Mouse (Mus musculus) hindbrain, embryonic 12.5 days (tissue): ENCODE results near the gene Vmn2r58. TPM values are rescaled to one million over a fixed set of nuclear protein-coding genes. Genes with fewer than 3 reads are reported as not detected.
"Not testable (repeated sequence)": the region's sequence is repeated elsewhere in the genome, so short reads cannot be mapped to it uniquely, and the experiment has no call there.

ENCODE experiments used
- ATAC-seq: fragments of 200-750 bp; cut with Nextera tagmentation; 2 replicates; pipeline ENCODE4 v1.8.0; 2017; ENCODE audit warnings: moderate TSS enrichment; ENCODE audit not compliant: low FRiP score
- H3K27ac ChIP-seq: fragments of 300-500 bp; sonication (generic); 2 replicates; pipeline ENCODE4 v1.5.1; 2016; ENCODE audit warnings: mild to moderate bottlenecking
- H3K27me3 ChIP-seq: fragments of 300-500 bp; sonication (generic); 2 replicates; pipeline ENCODE4 v1.6.1; 2016; ENCODE audit warnings: mild to moderate bottlenecking
- H3K36me3 ChIP-seq: fragments of 300-500 bp; sonication (generic); 2 replicates; pipeline ENCODE4 v1.6.1; 2016; ENCODE audit warnings: mild to moderate bottlenecking
- H3K4me1 ChIP-seq: fragments of 300-500 bp; sonication (generic); 2 replicates; pipeline ENCODE4 v1.6.1; 2016
- H3K4me2 ChIP-seq: fragments of 300-500 bp; sonication (generic); replicated peaks from 2 replicates; pipeline ENCODE4 v1.6.1; 2016; ENCODE audit warnings: mild to moderate bottlenecking
- H3K4me3 ChIP-seq: fragments of 300-500 bp; sonication (generic); 2 replicates; pipeline ENCODE4 v1.5.1; 2016; ENCODE audit warnings: mild to moderate bottlenecking
- H3K9ac ChIP-seq: fragments of 300-500 bp; sonication (generic); 2 replicates; pipeline ENCODE4 v1.6.1; 2016; ENCODE audit warnings: mild to moderate bottlenecking, moderate library complexity
- H3K9me3 ChIP-seq: fragments of 300-500 bp; sonication (generic); replicated peaks from 2 replicates; pipeline ENCODE4 v1.6.1; 2016; ENCODE audit warnings: mild to moderate bottlenecking
- WGBS: fragments of 180-500 bp; shearing (Covaris S2); methylation state at CpG from one replicate; pipeline ENCODE4 v1.1.7; 2016; 5-methylcytosine and 5-hydroxymethylcytosine counted together
- polyA plus RNA-seq: library from polyadenylated mRNA; unstranded; fragments of >200 nt; fragmentation: Nextera tagmentation; extraction: Ambion mirVana; gene quantifications from 2 replicates; pipeline ENCODE4 v1.2.1, GENCODE M21; 2016

Gene Vmn2r58
- polyA plus RNA-seq: not detected in 2 replicates

- not testable (repeated sequence) for H3K27ac ChIP-seq, ATAC-seq, H3K4me1 ChIP-seq, H3K9ac ChIP-seq, H3K4me3 ChIP-seq, H3K36me3 ChIP-seq, H3K4me2 ChIP-seq, H3K27me3 ChIP-seq
- peaks cover 12% of the 10 kb centered on the region for H3K9me3 ChIP-seq
- 74% methylated on average over 5 of the region's 5 CpGs for WGBS
Measured at GRCm38 (mm10) chr7:41872612-41873011, at the start of gene Vmn2r58. Gene Vmn2r58, minus strand, starts transcription at chr7:41872712.

Other genes starting within 250 kb of the Vmn2r58 start
- 18.4 and 20.2 TPM in 2 replicates for gene Zfp788, start 239.5 kb downstream of the Vmn2r58 start, polyA plus RNA-seq
- gene Vmn2r59, start 186.3 kb upstream of the Vmn2r58 start, polyA plus RNA-seq: not detected in 2 replicates
- not detected in 2 replicates for gene Vmn2r60, start 235.1 kb upstream of the Vmn2r58 start, polyA plus RNA-seq